Mouse (Mus musculus) limb, embryonic 14.5 days (tissue): ENCODE data around the gene Gm20481. TPM values are rescaled to one million over a fixed set of nuclear protein-coding genes. Genes with fewer than 3 reads are reported as not detected.

ENCODE experiments used
- ATAC-seq: fragments of 200-750 bp; cut with Nextera tagmentation; 2 replicates; pipeline ENCODE4 v1.8.0; 2017; ENCODE audit warnings: low read depth, moderate number of reproducible peaks, moderate TSS enrichment; ENCODE audit not compliant: low FRiP score
- DNase-seq: peaks from one replicate; pipeline ENCODE4 v3.0.0-alpha.2; 2015; ENCODE audit warnings: low spot score
- H3K27ac ChIP-seq: fragments of 300-500 bp; sonication (generic); replicated peaks from 2 replicates; pipeline ENCODE4 v1.5.1; 2014; ENCODE audit warnings: low read depth, mild to moderate bottlenecking, low read length, moderate library complexity, mixed read lengths
- H3K27me3 ChIP-seq: fragments of 300-500 bp; sonication (generic); 2 replicates; pipeline ENCODE4 v1.6.1; 2014; ENCODE audit warnings: low read length, mixed read lengths; ENCODE audit not compliant: control insufficient read depth, insufficient read depth
- H3K36me3 ChIP-seq: fragments of 300-500 bp; sonication (generic); 2 replicates; pipeline ENCODE4 v1.6.1; 2014; ENCODE audit warnings: mild to moderate bottlenecking, low read length, moderate library complexity, mixed read lengths; ENCODE audit not compliant: control insufficient read depth, insufficient read depth
- H3K4me1 ChIP-seq: fragments of 300-500 bp; sonication (generic); 2 replicates; pipeline ENCODE4 v1.6.1; 2014; ENCODE audit warnings: antibody characterized with exemption, low read length, mixed read lengths; ENCODE audit not compliant: control insufficient read depth, insufficient read depth
- H3K4me2 ChIP-seq: fragments of 300-500 bp; sonication (generic); replicated peaks from 2 replicates; pipeline ENCODE4 v1.6.1; 2014; ENCODE audit warnings: low read depth, mild to moderate bottlenecking, low read length, moderate library complexity; ENCODE audit not compliant: severe bottlenecking
- H3K4me3 ChIP-seq: fragments of 300-500 bp; sonication (generic); replicated peaks from 2 replicates; pipeline ENCODE4 v1.5.1; 2014; ENCODE audit warnings: low read length
- H3K9ac ChIP-seq: fragments of 300-500 bp; sonication (generic); 2 replicates; pipeline ENCODE4 v1.6.1; 2014; ENCODE audit warnings: mild to moderate bottlenecking, low read depth, low read length, moderate library complexity; ENCODE audit not compliant: severe bottlenecking
- H3K9me3 ChIP-seq: fragments of 300-500 bp; sonication (generic); 2 replicates; pipeline ENCODE4 v1.6.1; 2016; ENCODE audit warnings: low read length; ENCODE audit not compliant: control insufficient read depth
- POLR2A ChIP-seq: fragments of 200-500 bp; IDR thresholded peaks from 2 replicates; pipeline ENCODE4 v1.8.0; 2012; ENCODE audit warnings: inconsistent platforms, mild to moderate bottlenecking, moderate library complexity, borderline replicate concordance; ENCODE audit not compliant: insufficient read depth, insufficient read length; ENCODE audit errors: extremely low read depth
- WGBS: fragments of 180-500 bp; shearing (Covaris S2); extraction: QIAGEN DNeasy Blood & Tissue Kit; methylation state at CpG from one replicate; pipeline ENCODE4 v1.1.7; 2014; 5-methylcytosine and 5-hydroxymethylcytosine counted together
- polyA plus RNA-seq, 2 experiments: library from polyadenylated mRNA; depleted of rRNA in 1 of 2; stranded (reverse) in 1 of 2; unstranded in 1 of 2; fragments of >200 nt; fragmentation: Nextera tagmentation in 1 of 2; extraction: Ambion mirVana in 1 of 2; gene quantifications; 2 replicates each; pipeline versions ENCODE4 v1.2.1 to v1.2.3; 2012 to 2014

Gene Gm20481
- polyA plus RNA-seq, 2 experiments = not detected

- DNase-seq = peak; percentile 55
- Histone ChIP-seq H3K9me3 (no peaks in the 10 kb centered on the region), H3K9ac (peak overlapping the region; percentile 61), H3K36me3 (no peaks in the 10 kb centered on the region), H3K4me1 (no peaks in the 10 kb centered on the region; the same call in 1 of the 2 replicates), H3K4me3 (peak overlapping the region; percentile 50), H3K27ac (peak overlapping the region; percentile 88), H3K4me2 (peak overlapping the region; percentile 67), H3K27me3 (peaks cover 7% of the 10 kb centered on the region; the same call in 1 of the 2 replicates)
- TF ChIP-seq POLR2A = no peak
- 15% methylated on average over 12 of the region's 12 CpGs for WGBS
- ATAC-seq = no peak
Observed at GRCm38 (mm10) chr17:34959881-34960515, 9.7 kb upstream of the Gm20481 start.

GRCm38 (mm10) chr17:34960702-34961493 lies 8.8 kb upstream of the Gm20481 start:
- ATAC-seq (no peak), DNase-seq (peak; percentile 66)
- H3K4me1 ChIP-seq = no peaks in the 10 kb centered on the region; the same call in 1 of the 2 replicates
- no peaks in the 10 kb centered on the region for H3K36me3 ChIP-seq
- no peaks in the 10 kb centered on the region for H3K9me3 ChIP-seq
- no peak overlapping the region for H3K4me3 ChIP-seq
- no peak overlapping the region for H3K27ac ChIP-seq
- no peak for TF ChIP-seq POLR2A
- no peak overlapping the region for H3K4me2 ChIP-seq
- H3K27me3 ChIP-seq = peaks cover 2% of the 10 kb centered on the region; the same call in 1 of the 2 replicates
- no peak overlapping the region for H3K9ac ChIP-seq

GRCm38 (mm10) chr17:34962125-34962524 lies 7.6 kb upstream of the Gm20481 start:
- ATAC-seq (no peak), DNase-seq (no peak)
- Histone ChIP-seq H3K9me3 (no peaks in the 10 kb centered on the region), H3K27me3 (no peaks in the 10 kb centered on the region), H3K27ac (no peak overlapping the region), H3K4me3 (no peak overlapping the region), H3K4me2 (no peak overlapping the region), H3K9ac (no peak overlapping the region), H3K36me3 (no peaks in the 10 kb centered on the region), H3K4me1 (no peaks in the 10 kb centered on the region; the same call in 1 of the 2 replicates)
- WGBS = 23% methylated on average over 3 of the region's 3 CpGs
- no peak for TF ChIP-seq POLR2A

- DNase-seq (no peak), ATAC-seq (no peak)
- Histone ChIP-seq H3K4me2 (no peak overlapping the region), H3K4me1 (no peaks in the 10 kb centered on the region; the same call in 1 of the 2 replicates), H3K9ac (no peak overlapping the region), H3K27ac (no peak overlapping the region), H3K27me3 (no peaks in the 10 kb centered on the region), H3K36me3 (no peaks in the 10 kb centered on the region), H3K9me3 (no peaks in the 10 kb centered on the region), H3K4me3 (no peak overlapping the region)
- no peak for TF ChIP-seq POLR2A
- WGBS = 52% methylated on average over 1 of the region's 1 CpGs
Observed at GRCm38 (mm10) chr17:34962841-34963240, 6.9 kb upstream of the Gm20481 start.

- Histone ChIP-seq H3K9ac (0 out of 2 replicates have a peak overlapping the region, but pooled peaks have one; percentile 26), H3K27me3 (peaks cover 3% of the 10 kb centered on the region; the same call in 1 of the 2 replicates)
- WGBS = 10% methylated on average over 1 of the region's 1 CpGs
Observed at GRCm38 (mm10) chr17:34964640-34965049, 5.1 kb upstream of the Gm20481 start.

More at GRCm38 (mm10) chr17:34964640-34965049, 5.1 kb upstream of the Gm20481 start:
- ATAC-seq (no peak), DNase-seq (no peak)
- no peaks in the 10 kb centered on the region for H3K9me3 ChIP-seq
- H3K36me3 ChIP-seq = no peaks in the 10 kb centered on the region
- TF ChIP-seq POLR2A = no peak
- no peak overlapping the region for H3K4me3 ChIP-seq
- no peaks in the 10 kb centered on the region; the same call in 1 of the 2 replicates for H3K4me1 ChIP-seq
- H3K27ac ChIP-seq = no peak overlapping the region
- H3K4me2 ChIP-seq = no peak overlapping the region
